Mouse (Mus musculus) midbrain, embryonic 11.5 days (tissue): ENCODE measurements at regions not wholly inside any gene's neighbourhood (a gene's known extent, or its start where the extent isn't known, plus 50 kb on each side); places are given as distances from the start of the nearest gene placed in this dataset.

ENCODE experiments used
- ATAC-seq: fragments of 200-750 bp; cut with Nextera tagmentation; 2 replicates; pipeline ENCODE4 v1.8.0; 2017; ENCODE audit warnings: moderate TSS enrichment, moderate library complexity; ENCODE audit not compliant: low FRiP score
- DNase-seq: peaks from one replicate; pipeline ENCODE4 v3.0.0; 2015; ENCODE audit warnings: low spot score; ENCODE audit errors: missing footprints
- H3K27ac ChIP-seq: fragments of 300-500 bp; sonication (generic); 2 replicates; pipeline ENCODE4 v1.5.1; 2014; ENCODE audit warnings: low read depth, low read length
- H3K27me3 ChIP-seq: fragments of 300-500 bp; sonication (generic); 2 replicates; pipeline ENCODE4 v1.6.1; 2014; ENCODE audit warnings: mild to moderate bottlenecking, low read length, moderate library complexity, mixed read lengths; ENCODE audit not compliant: control insufficient read depth, insufficient read depth
- H3K36me3 ChIP-seq: fragments of 300-500 bp; sonication (generic); 2 replicates; pipeline ENCODE4 v1.6.1; 2014; ENCODE audit warnings: mild to moderate bottlenecking, low read length, moderate library complexity, mixed read lengths; ENCODE audit not compliant: control insufficient read depth, insufficient read depth
- H3K4me1 ChIP-seq: fragments of 300-500 bp; sonication (generic); 2 replicates; pipeline ENCODE4 v1.6.1; 2014; ENCODE audit warnings: low read length; ENCODE audit not compliant: control insufficient read depth, insufficient read depth
- H3K4me2 ChIP-seq: fragments of 300-500 bp; sonication (generic); 2 replicates; pipeline ENCODE4 v1.6.1; 2014; ENCODE audit warnings: mild to moderate bottlenecking, moderate library complexity
- H3K4me3 ChIP-seq: fragments of 300-500 bp; sonication (generic); 2 replicates; pipeline ENCODE4 v1.5.1; 2014; ENCODE audit warnings: low read depth, low read length
- H3K9ac ChIP-seq: fragments of 300-500 bp; sonication (generic); 2 replicates; pipeline ENCODE4 v1.6.1; 2014; ENCODE audit warnings: low read length
- H3K9me3 ChIP-seq: fragments of 300-500 bp; sonication (generic); 2 replicates; pipeline ENCODE4 v1.6.1; 2016; ENCODE audit warnings: low read length; ENCODE audit not compliant: control insufficient read depth
- WGBS: fragments of 180-500 bp; shearing (Covaris S2); extraction: QIAGEN DNeasy Blood & Tissue Kit; methylation state at CpG from one replicate; pipeline ENCODE4 v1.1.7; 2014; 5-methylcytosine and 5-hydroxymethylcytosine counted together

DNA sequence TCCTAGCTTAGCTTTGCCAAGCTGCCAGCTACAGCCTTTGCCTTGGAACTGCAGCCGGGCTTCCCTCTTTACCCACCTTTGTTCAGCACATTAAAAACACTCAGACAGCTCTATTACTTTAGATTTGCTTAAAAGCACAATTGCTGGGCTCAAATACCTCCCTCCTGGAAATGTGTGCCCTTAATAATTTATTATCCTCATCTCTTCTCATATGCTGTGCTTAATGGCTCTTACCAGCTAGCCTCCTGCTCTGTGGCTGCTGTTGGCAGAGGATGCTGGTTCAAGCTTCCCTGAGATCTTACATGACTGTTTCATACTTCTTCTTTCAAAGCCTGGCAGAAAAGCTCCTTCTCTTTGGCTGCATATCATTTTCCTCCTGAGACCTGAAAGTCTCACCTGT is 378.1 kb upstream of the Cdh19 start:
- Histone ChIP-seq H3K9me3 (no peaks in the 10 kb centered on the region), H3K27me3 (no peaks in the 10 kb centered on the region), H3K27ac (no peak overlapping the region), H3K4me1 (no peaks in the 10 kb centered on the region), H3K4me2 (no peak overlapping the region), H3K4me3 (no peak overlapping the region), H3K9ac (no peak overlapping the region), H3K36me3 (no peaks in the 10 kb centered on the region)
- ATAC-seq (no peak), DNase-seq (no peak)
- 90% methylated on average over 1 of the region's 1 CpGs for WGBS

DNA sequence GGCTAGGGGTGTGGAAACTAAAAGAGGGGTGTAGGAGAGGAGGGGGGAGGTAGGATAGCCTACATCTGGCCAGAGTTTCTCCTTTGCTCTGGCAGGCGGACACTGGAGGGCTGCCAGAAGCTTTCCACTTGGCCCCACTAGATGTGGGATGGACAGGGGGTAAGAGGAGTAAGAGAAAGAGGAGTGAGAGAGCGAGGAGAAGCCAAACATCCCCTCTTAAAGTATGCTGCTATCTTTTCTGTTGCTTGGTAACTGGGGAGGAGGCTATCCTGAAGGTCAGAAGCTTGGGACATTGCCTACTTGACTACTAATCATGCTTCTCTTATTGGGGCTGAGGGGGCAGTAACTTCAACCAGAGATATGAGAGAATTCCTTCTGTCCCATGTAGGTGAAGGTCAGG is 360.5 kb upstream of the Cdh19 start:
- H3K4me2 ChIP-seq = no peak overlapping the region
- H3K4me3 ChIP-seq = no peak overlapping the region
- H3K36me3 ChIP-seq = no peaks in the 10 kb centered on the region
- H3K9me3 ChIP-seq = no peaks in the 10 kb centered on the region
- no peaks in the 10 kb centered on the region for H3K4me1 ChIP-seq
- DNase-seq (no peak), ATAC-seq (no peak)
- H3K27me3 ChIP-seq = no peaks in the 10 kb centered on the region
- H3K27ac ChIP-seq = no peak overlapping the region
- WGBS = 66% methylated on average over 2 of the region's 2 CpGs
- no peak overlapping the region for H3K9ac ChIP-seq

DNA sequence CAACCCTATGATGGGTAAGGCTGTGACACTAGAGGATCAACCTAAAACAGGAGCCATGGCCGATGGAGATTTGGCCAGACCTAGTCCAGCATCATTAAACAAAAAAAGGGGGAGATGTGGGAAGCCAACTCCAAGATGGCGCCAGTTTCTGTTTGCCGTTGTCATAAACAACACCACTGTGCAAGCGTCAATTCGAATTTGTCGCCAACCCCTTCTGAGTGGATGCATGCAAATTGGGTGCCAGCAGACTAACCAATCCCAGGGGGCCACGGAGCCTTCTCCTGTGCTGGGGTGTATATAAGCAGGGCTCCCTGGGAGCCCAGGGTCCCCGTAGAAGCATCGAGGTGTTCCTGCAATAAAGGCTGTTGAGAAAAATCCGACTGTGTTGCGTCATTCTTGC is 324.9 kb upstream of the Cdh19 start:
- H3K36me3 ChIP-seq = no peaks in the 10 kb centered on the region
- H3K27me3 ChIP-seq = no peaks in the 10 kb centered on the region
- WGBS = 92% methylated on average over 11 of the region's 11 CpGs
- no peaks in the 10 kb centered on the region for H3K4me1 ChIP-seq
- no peaks in the 10 kb centered on the region for H3K9me3 ChIP-seq
- H3K9ac ChIP-seq = no peak overlapping the region
- no peak overlapping the region for H3K4me3 ChIP-seq
- no peak for ATAC-seq
- H3K4me2 ChIP-seq = no peak overlapping the region
- DNase-seq = no peak
- no peak overlapping the region for H3K27ac ChIP-seq

DNA sequence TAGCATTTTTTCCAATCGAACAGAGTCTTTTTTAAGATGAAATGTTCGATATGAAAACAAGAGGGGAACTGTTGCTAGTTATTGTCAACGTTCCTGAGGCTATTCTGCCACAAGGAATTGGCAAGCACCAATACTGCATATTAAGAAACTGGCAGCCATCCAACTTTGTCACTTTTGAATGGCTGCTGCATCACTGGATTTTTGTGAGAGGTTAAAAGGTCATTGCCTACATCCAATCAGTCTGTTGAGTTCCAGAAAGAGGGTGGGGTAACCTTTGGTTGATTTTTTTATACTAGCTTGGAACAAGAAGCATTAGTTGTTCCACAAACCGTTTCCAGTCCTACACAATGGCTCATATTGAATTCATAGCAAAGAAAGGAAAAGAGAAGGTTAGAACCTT is 309.0 kb upstream of the Cdh19 start:
- 79% methylated on average over 4 of the region's 4 CpGs for WGBS
- no peak overlapping the region for H3K4me3 ChIP-seq
- no peak overlapping the region for H3K9ac ChIP-seq
- H3K27ac ChIP-seq = no peak overlapping the region
- no peak overlapping the region for H3K4me2 ChIP-seq
- no peak for ATAC-seq
- H3K9me3 ChIP-seq = no peaks in the 10 kb centered on the region
- no peaks in the 10 kb centered on the region for H3K4me1 ChIP-seq
- no peaks in the 10 kb centered on the region for H3K36me3 ChIP-seq
- no peaks in the 10 kb centered on the region for H3K27me3 ChIP-seq
- no peak for DNase-seq

DNA sequence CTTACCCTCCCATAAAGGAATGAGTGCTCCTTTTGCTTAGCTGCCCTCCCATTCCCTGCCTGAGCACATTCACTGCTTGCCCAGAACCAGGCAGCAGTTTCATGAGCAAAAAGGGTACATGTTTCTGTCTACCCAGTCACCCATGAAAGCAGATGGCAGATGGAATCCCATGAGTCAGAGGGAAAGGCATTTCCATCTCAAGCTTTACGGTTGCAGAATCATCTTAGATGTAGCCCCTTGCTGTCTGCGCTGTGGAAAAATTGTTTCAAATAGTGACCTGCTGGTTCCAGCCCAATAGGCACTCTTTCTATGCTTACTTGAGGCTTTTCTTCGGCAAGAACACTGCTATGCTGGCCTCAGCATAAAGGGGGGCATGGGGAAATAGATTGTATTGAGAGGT is 308.5 kb upstream of the Cdh19 start:
- ATAC-seq = no peak
- H3K27ac ChIP-seq = no peak overlapping the region
- no peaks in the 10 kb centered on the region for H3K27me3 ChIP-seq
- no peak for DNase-seq
- H3K4me1 ChIP-seq = no peaks in the 10 kb centered on the region
- H3K9ac ChIP-seq = no peak overlapping the region
- H3K36me3 ChIP-seq = no peaks in the 10 kb centered on the region
- H3K4me3 ChIP-seq = no peak overlapping the region
- H3K9me3 ChIP-seq = no peaks in the 10 kb centered on the region
- no peak overlapping the region for H3K4me2 ChIP-seq
- WGBS = 87% methylated on average over 3 of the region's 3 CpGs

DNA sequence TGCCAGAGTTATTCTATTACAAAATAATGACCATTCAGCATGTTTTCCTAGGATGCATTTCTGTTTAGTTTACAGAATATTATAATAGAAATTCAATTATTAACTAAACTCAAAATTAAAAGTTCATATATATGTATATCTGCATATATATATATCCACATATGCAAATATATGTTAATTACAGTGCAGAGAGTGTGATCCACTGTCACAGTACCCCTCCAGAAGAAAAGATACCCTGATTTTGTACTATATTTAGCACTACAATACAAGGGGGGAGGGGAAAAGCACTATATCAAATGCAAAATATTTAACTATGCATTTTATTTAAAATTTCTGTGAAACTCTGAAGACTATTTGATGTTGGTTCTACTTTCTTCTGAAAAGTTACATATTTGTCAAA is 265.4 kb upstream of the Cdh19 start:
- ATAC-seq (no peak), DNase-seq (no peak)
- Histone ChIP-seq H3K4me3 (no peak overlapping the region), H3K9ac (no peak overlapping the region), H3K9me3 (no peaks in the 10 kb centered on the region), H3K4me1 (no peaks in the 10 kb centered on the region), H3K36me3 (no peaks in the 10 kb centered on the region), H3K4me2 (no peak overlapping the region), H3K27ac (no peak overlapping the region), H3K27me3 (no peaks in the 10 kb centered on the region)

DNA sequence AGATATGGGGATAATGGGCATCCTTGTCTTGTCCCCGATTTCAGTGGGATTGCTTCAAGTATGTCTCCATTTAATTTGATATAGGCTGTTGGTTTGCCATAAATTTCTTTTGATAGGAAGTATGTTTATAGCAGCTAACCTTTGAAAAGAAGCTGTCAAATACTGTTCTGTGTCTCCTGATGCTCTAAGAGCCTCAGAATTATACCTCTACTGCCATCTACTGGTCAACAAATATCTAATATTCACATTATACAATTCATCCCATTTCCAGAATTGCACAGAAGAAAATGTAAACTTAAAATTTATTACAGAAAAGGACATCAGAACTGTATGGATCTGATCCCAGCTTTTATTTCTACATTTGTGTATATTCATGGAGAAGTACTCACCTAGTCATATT is 265.0 kb upstream of the Cdh19 start:
- ATAC-seq (peak; percentile 83), DNase-seq (no peak)
- no peak overlapping the region for H3K9ac ChIP-seq
- no peaks in the 10 kb centered on the region for H3K36me3 ChIP-seq
- no peaks in the 10 kb centered on the region for H3K4me1 ChIP-seq
- H3K27me3 ChIP-seq = no peaks in the 10 kb centered on the region
- H3K4me3 ChIP-seq = no peak overlapping the region
- no peaks in the 10 kb centered on the region for H3K9me3 ChIP-seq
- no peak overlapping the region for H3K4me2 ChIP-seq
- no peak overlapping the region for H3K27ac ChIP-seq
- 75% methylated on average over 1 of the region's 1 CpGs for WGBS
